Mouse (Mus musculus) ES-E14 (cell line): Measurements from ENCODE around the gene Mast4.

ENCODE experiments used
- CHD2 ChIP-seq: IDR thresholded peaks from 2 replicates; pipeline ENCODE4 v1.6.1; 2014; ENCODE audit warnings: mild to moderate bottlenecking, low read depth, low read length, inconsistent platforms
- HCFC1 ChIP-seq: IDR thresholded peaks from 2 replicates; pipeline ENCODE4 v1.6.1; 2012; ENCODE audit warnings: low read length, inconsistent platforms, borderline replicate concordance; ENCODE audit not compliant: insufficient read depth
- ZC3H11A ChIP-seq: IDR thresholded peaks from 2 replicates; pipeline ENCODE4 v1.6.1; 2012; ENCODE audit warnings: low read depth, mild to moderate bottlenecking, inconsistent platforms, low read length, borderline replicate concordance
- ZNF384 ChIP-seq: IDR thresholded peaks from 2 replicates; pipeline ENCODE4 v1.6.1; 2012; ENCODE audit warnings: low read depth, low read length, inconsistent platforms

DNA sequence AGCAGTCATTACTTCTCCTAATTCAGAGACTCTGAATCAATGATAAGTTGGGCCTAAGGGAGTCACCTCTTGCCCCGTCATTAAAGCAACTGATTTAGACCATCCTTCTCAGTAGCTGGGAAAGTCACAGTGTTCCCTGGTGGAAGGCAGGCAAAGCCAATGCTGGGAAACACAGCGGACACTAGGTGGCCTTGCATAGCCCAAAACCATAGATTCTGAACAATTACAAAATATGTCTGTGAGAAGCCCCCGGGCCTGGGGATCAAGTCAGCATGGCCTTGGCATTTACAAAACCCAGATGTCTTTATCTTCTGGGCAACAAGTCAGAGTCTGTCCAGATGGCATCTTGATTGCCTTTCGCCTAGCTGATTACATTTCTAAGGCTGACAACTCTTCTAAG lies 649.4 kb downstream of the Mast4 start:
- TF ChIP-seq ZC3H11A (no peak), HCFC1 (no peak), CHD2 (no peak), ZNF384 (no peak)
